Mouse (Mus musculus) A20 (cell line): Measurements from ENCODE around the gene Xndc1.
"Not testable (repeated sequence)": the region's sequence is repeated elsewhere in the genome, so short reads cannot be mapped to it uniquely, and the experiment has no call there.

Source experiments
- DNase-seq: peaks from one replicate; pipeline ENCODE4 v3.0.0-alpha.2; 2011; ENCODE audit warnings: low read depth, low spot score

The Xndc1 gene

GRCm38 (mm10) chr7:102065046-102065891, at the start of gene Xndc1, which contains the start of the genes Rnf121 and Xntrpc:
TSS of gene Xndc1 (plus strand) at chr7:102065511.
TSS of gene Rnf121 (minus strand) at chr7:102065469.
TSS of gene Xntrpc (plus strand) at chr7:102065713.
- peak; percentile 97 for DNase-seq

GRCm38 (mm10) chr7:102016936-102017335, 48.4 kb upstream of the Xndc1 start:
- no peak for DNase-seq

GRCm38 (mm10) chr7:102017452-102017851, 47.9 kb upstream of the Xndc1 start:
- DNase-seq, result no peak

- DNase-seq, result no peak
These were observed 47.3 kb upstream of the Xndc1 start for GRCm38 (mm10) chr7:102018034-102018433.

- no peak for DNase-seq
These were observed 46.7 kb upstream of the Xndc1 start, which contains the start of gene Il18bp for GRCm38 (mm10) chr7:102018590-102018989. TSS of gene Il18bp (minus strand) at chr7:102018690.

GRCm38 (mm10) chr7:102019362-102019761, 45.9 kb upstream of the Xndc1 start:
- no peak for DNase-seq

- DNase-seq, result not testable (repeated sequence)
These were observed 44.4 kb upstream of the Xndc1 start for GRCm38 (mm10) chr7:102020934-102021333.

- no peak for DNase-seq
These were observed 41.5 kb upstream of the Xndc1 start for GRCm38 (mm10) chr7:102023821-102024220.

- peak; percentile 55 for DNase-seq
These were observed 39.9 kb upstream of the Xndc1 start for GRCm38 (mm10) chr7:102025187-102026119.

GRCm38 (mm10) chr7:102034904-102035303, 30.4 kb upstream of the Xndc1 start:
- peak; percentile 38 for DNase-seq

GRCm38 (mm10) chr7:102035534-102035933, 29.8 kb upstream of the Xndc1 start:
- DNase-seq, result no peak

GRCm38 (mm10) chr7:102037318-102037717, 28.0 kb upstream of the Xndc1 start:
- DNase-seq, result no peak

GRCm38 (mm10) chr7:102042314-102042713, 23.0 kb upstream of the Xndc1 start:
- DNase-seq, result no peak

GRCm38 (mm10) chr7:102048524-102048923, 16.8 kb upstream of the Xndc1 start:
- DNase-seq, result peak; percentile 39

- peak; percentile 10 for DNase-seq
These were observed 4.0 kb upstream of the Xndc1 start for GRCm38 (mm10) chr7:102061353-102061752.

- peak; percentile 44 for DNase-seq
These were observed 3.1 kb upstream of the Xndc1 start for GRCm38 (mm10) chr7:102062203-102062602.

GRCm38 (mm10) chr7:102063891-102064290, 1.4 kb upstream of the Xndc1 start:
- peak; percentile 29 for DNase-seq

GRCm38 (mm10) chr7:102064655-102065045, 661 bp upstream of the Xndc1 start:
- no peak for DNase-seq

GRCm38 (mm10) chr7:102066363-102066762, 1.1 kb downstream of the Xndc1 start:
- DNase-seq, result no peak

GRCm38 (mm10) chr7:102076714-102077296, 11.5 kb downstream of the Xndc1 start:
- peak; percentile 64 for DNase-seq

- DNase-seq, result peak; percentile 43
These were observed 13.2 kb downstream of the Xndc1 start for GRCm38 (mm10) chr7:102078517-102078916.

- no peak for DNase-seq
These were observed 15.0 kb downstream of the Xndc1 start for GRCm38 (mm10) chr7:102080311-102080710.
